Mouse (Mus musculus): ENCODE measurements at regions not wholly inside any gene's neighbourhood (a gene's known extent, or its start where the extent isn't known, plus 50 kb on each side); places are given as distances from the start of the nearest gene placed in this dataset.

DNA sequence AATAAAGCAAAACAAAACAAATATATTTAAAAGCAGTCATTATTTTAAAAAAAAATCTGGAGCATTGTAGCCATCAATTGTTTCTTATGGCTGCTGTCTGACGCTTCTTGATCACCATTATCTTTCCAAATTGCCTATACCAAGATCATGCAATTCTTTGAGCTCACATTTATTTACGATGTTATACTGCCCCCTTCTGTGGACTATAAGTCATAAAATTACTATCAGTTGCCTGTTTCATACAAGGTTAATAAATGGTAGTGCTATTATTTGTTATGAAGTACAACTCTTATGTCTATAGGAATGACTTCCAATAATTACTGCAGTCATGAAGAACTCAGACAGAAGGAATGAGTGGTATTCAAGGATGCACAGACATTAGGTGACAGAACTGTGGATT, 57.3 kb upstream of the Eda2r start:
- no peak for DNase-seq (ENCODE audit: low spot score in 2 of 2)

DNA sequence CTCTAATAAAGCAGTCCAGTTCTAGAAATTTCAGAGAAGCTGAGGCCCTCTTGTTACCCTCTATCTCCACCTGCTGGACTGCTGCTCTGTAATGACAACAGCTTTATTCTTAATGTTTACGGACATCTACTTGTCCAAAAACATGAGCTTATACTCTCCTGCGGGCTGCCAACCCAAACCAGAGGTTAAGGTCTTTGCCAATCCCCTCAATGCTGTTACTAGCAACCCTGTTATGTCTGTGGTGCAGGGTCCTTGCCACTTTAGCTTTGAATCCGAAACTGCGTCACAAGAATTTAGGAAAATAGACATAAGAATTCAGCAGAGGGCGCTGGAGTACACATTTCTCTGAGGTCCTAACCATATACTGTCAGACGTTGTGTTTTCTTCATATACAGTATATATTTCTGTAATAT, 54.4 kb upstream of the Eda2r start:
- peak; percentile 18 to 20 for DNase-seq (ENCODE audit: low spot score in 2 of 2)

Data from adrenal gland, adult 18-20 months (tissue).